Mouse (Mus musculus) neural tube, embryonic 13.5 days (tissue): ENCODE measurements around the gene Papolb. TPM values are rescaled to one million over a fixed set of nuclear protein-coding genes. Genes with fewer than 3 reads are reported as not detected.

Source experiments
- ATAC-seq: fragments of 200-750 bp; cut with Nextera tagmentation; 2 replicates; pipeline ENCODE4 v1.8.0; 2017; ENCODE audit warnings: low read depth, mild to moderate bottlenecking, moderate TSS enrichment, moderate library complexity
- H3K27ac ChIP-seq: fragments of 300-500 bp; sonication (generic); replicated peaks from 2 replicates; pipeline ENCODE4 v1.5.1; 2015; ENCODE audit warnings: moderate library complexity, mild to moderate bottlenecking, inconsistent platforms
- H3K27me3 ChIP-seq: fragments of 300-500 bp; sonication (generic); 2 replicates; pipeline ENCODE4 v1.6.1; 2015; ENCODE audit warnings: mild to moderate bottlenecking, inconsistent platforms
- H3K36me3 ChIP-seq: fragments of 300-500 bp; sonication (generic); 2 replicates; pipeline ENCODE4 v1.6.1; 2015; ENCODE audit warnings: mild to moderate bottlenecking, inconsistent platforms
- H3K4me1 ChIP-seq: fragments of 300-500 bp; sonication (generic); replicated peaks from 2 replicates; pipeline ENCODE4 v1.6.1; 2015; ENCODE audit warnings: inconsistent platforms
- H3K4me2 ChIP-seq: fragments of 300-500 bp; sonication (generic); 2 replicates; pipeline ENCODE4 v1.6.1; 2015; ENCODE audit warnings: inconsistent platforms, mild to moderate bottlenecking, moderate library complexity
- H3K4me3 ChIP-seq: fragments of 300-500 bp; sonication (generic); 2 replicates; pipeline ENCODE4 v1.5.1; 2015; ENCODE audit warnings: mild to moderate bottlenecking, inconsistent platforms
- H3K9ac ChIP-seq: fragments of 300-500 bp; sonication (generic); 2 replicates; pipeline ENCODE4 v1.6.1; 2015; ENCODE audit warnings: moderate library complexity, mild to moderate bottlenecking, inconsistent platforms
- H3K9me3 ChIP-seq: fragments of 300-500 bp; sonication (generic); 2 replicates; pipeline ENCODE4 v1.6.1; 2016; ENCODE audit warnings: inconsistent platforms
- WGBS: fragments of 180-500 bp; shearing (Covaris S2); methylation state at CpG from one replicate; pipeline ENCODE4 v1.1.7; 2015; 5-methylcytosine and 5-hydroxymethylcytosine counted together
- polyA plus RNA-seq: library from polyadenylated mRNA; unstranded; fragments of >200 nt; fragmentation: Nextera tagmentation; extraction: Ambion mirVana; gene quantifications from 2 replicates; pipeline ENCODE4 v1.2.1, GENCODE M21; 2015

Papolb gene
- polyA plus RNA-seq, 1 experiment from 2014 or later: 0.14 TPM

DNA sequence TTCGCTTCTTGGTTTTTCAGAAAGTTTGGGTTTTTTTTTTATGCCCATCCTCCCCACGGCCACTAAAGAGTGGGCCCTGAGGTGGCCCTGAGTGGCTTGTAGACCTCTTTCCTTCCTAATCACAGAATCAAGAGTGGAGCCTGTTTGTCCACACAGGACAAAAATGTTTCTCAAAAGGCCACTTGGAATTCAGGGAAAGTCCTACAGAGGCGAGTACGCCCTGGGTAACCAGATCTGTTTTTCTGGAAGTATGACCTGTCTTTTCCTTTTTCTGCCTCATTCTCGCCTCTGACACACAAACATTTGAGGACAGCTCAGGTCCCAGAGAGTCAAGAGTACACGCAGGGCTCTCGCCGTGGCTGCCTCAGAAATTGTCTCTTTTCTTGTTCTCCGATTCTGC is 19.6 kb upstream of the Papolb start:
- WGBS: 34% methylated on average over 9 of the region's 9 CpGs

DNA sequence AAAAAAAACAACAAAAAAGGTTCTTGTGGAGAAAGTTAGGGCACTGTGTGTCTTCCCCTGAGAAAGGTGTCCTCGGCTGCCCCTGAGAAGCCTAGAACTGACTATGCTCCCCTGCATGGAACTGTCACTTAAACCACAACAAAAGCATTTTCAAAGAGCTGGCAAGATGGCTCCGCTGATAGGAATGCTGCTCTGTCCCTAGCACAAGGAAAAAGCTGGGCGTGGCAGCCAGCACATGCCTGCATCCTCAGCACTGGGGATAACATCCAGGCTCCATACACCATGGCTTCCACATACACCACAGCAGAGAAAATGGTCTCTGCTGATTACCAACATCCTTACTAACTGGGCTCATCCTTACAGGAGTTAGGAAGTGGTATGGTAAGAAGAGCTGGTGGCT is 17.2 kb upstream of the Papolb start:
- H3K36me3 ChIP-seq: peaks cover 10% of the 10 kb centered on the region
- no peak for ATAC-seq
- H3K27ac ChIP-seq: no peak overlapping the region
- 79% methylated on average over 3 of the region's 3 CpGs for WGBS
- no peaks in the 10 kb centered on the region for H3K9me3 ChIP-seq
- H3K9ac ChIP-seq: no peak overlapping the region
- no peak overlapping the region for H3K4me2 ChIP-seq
- H3K27me3 ChIP-seq: no peaks in the 10 kb centered on the region
- peaks cover 27% of the 10 kb centered on the region for H3K4me1 ChIP-seq
- no peak overlapping the region for H3K4me3 ChIP-seq

More for the DNA sequence above, 19.6 kb upstream of the Papolb start:
- no peaks in the 10 kb centered on the region for H3K36me3 ChIP-seq
- H3K4me2 ChIP-seq: peak overlapping the region; percentile 82
- no peaks in the 10 kb centered on the region for H3K27me3 ChIP-seq
- ATAC-seq: no peak
- H3K4me1 ChIP-seq: peaks cover 27% of the 10 kb centered on the region
- H3K4me3 ChIP-seq: peak overlapping the region; percentile 67; the same call in 1 of the 2 replicates
- H3K9ac ChIP-seq: peak overlapping the region; percentile 18; the same call in 1 of the 2 replicates
- no peaks in the 10 kb centered on the region for H3K9me3 ChIP-seq
- 0 out of 2 replicates have a peak overlapping the region, but pooled peaks have one; percentile 2 for H3K27ac ChIP-seq

DNA sequence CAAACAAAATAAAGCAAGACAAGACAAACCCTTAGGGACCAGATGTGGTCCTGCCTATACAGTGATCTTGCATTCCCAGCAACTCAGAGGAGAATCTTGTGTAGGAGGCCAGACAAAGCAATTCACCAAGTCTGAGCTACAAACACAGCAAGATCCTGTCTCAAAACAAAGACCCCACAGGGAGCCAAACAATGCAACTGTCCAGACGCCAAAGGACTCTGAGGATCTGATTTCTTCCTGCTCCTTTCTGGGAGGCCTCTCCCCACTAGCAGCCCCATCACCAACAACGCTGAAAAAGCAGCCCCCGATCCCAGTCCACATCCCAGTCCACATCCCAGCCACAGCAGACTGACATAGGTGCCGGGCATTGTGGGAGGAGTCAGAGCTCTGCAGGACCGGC is 16.5 kb upstream of the Papolb start:
- Histone ChIP-seq H3K4me3 (no peak overlapping the region), H3K9me3 (no peaks in the 10 kb centered on the region), H3K27ac (no peak overlapping the region), H3K9ac (peak overlapping the region; percentile 34; the same call in 1 of the 2 replicates), H3K4me2 (no peak overlapping the region), H3K4me1 (peaks cover 27% of the 10 kb centered on the region), H3K27me3 (no peaks in the 10 kb centered on the region), H3K36me3 (peaks cover 10% of the 10 kb centered on the region)
- WGBS: 7% methylated on average over 5 of the region's 5 CpGs
- ATAC-seq: no peak

DNA sequence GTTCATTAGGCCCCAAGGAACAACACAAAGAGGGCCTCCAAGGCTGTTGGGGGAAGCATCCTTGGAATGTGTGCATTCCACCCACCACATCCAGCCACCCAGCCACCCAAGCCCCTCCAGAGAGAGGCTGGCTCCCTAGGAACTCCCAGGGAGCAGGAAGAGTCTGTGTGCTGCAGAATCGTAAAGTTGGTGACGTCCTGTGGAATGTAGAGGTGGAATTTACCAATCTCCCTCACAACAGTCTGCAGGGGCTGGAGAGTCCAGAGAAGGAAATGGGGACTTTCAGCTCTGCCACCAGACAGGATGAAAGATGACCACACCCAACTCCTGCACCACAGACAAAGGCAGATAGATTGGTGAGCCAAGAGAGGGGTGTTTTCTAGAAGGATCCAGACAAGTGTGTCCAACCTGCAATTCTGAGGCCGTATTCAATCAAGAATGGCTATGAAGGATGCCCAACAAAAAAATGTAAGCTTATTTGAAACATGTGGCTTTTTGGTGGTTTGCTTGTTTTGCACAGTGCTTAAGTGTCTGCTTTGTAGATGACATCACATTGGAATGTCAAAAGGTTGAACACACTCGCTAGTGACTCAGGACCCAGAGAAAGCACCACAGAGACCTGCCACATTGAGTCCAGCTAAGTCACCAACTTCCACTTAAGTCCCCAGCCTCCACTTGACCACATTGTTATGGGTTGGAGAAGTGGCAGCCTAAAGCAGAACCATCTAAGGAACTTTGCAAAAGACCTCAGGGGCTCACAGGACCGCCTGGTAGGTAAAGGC is 15.3 kb upstream of the Papolb start:
- Histone ChIP-seq H3K4me2 (no peak overlapping the region), H3K36me3 (peaks cover 10% of the 10 kb centered on the region), H3K9me3 (no peaks in the 10 kb centered on the region), H3K4me3 (no peak overlapping the region), H3K27me3 (no peaks in the 10 kb centered on the region), H3K27ac (no peak overlapping the region), H3K9ac (no peak overlapping the region), H3K4me1 (peaks cover 19% of the 10 kb centered on the region)
- WGBS: 75% methylated on average over 5 of the region's 5 CpGs
- ATAC-seq: no peak

DNA sequence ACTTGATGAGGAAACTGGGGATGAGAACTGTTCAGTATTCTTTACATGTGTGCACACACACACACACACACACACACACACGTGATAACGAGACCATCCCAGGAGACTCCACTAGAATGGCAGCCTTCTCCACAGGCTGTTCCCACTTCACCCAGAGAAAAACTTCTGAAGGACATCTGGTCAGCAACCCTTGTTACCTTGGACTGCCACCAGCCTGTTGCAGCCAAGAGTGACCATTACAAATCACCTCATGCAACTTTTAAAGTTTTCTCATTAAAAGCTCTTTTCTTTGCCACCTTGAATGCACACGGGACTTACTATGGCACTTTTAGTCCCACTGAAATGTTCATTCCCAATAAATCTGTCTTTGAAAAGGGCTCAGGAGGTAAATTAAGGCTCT is 7.4 kb upstream of the Papolb start:
- H3K4me2 ChIP-seq: no peak overlapping the region
- WGBS: 90% methylated on average over 3 of the region's 3 CpGs
- no peak overlapping the region for H3K4me3 ChIP-seq
- H3K27ac ChIP-seq: no peak overlapping the region
- no peaks in the 10 kb centered on the region for H3K4me1 ChIP-seq
- no peaks in the 10 kb centered on the region for H3K9me3 ChIP-seq
- no peak for ATAC-seq
- no peaks in the 10 kb centered on the region for H3K27me3 ChIP-seq
- H3K9ac ChIP-seq: no peak overlapping the region
- no peaks in the 10 kb centered on the region for H3K36me3 ChIP-seq

DNA sequence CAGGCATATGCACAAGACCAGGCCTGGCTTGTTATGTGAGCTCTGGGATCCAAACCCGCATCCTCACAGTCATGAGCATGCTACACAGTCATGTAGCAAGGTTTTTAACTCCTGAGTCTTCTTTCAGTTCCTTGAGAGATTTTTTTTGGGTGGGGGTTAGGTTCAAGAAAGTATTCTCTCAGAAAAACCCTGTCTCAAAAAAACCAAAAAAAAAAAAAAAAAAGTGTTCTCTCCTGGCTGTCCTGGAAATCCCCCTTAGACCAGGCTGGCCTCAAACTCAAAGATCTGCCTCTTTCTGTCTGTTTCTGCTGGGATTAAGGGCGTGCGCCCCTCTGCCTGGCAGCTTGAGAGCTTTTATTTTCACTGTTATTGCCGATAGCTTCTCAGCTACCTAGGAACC is 5.5 kb upstream of the Papolb start:
- no peak overlapping the region for H3K4me3 ChIP-seq
- 0 out of 2 replicates have a peak, but pooled peaks cover under 1% of the 10 kb centered on the region for H3K36me3 ChIP-seq
- no peaks in the 10 kb centered on the region for H3K4me1 ChIP-seq
- no peak for ATAC-seq
- WGBS: 79% methylated on average over 4 of the region's 4 CpGs
- no peak overlapping the region for H3K27ac ChIP-seq
- no peaks in the 10 kb centered on the region for H3K9me3 ChIP-seq
- H3K27me3 ChIP-seq: peaks cover 7% of the 10 kb centered on the region
- H3K9ac ChIP-seq: no peak overlapping the region
- H3K4me2 ChIP-seq: no peak overlapping the region

DNA sequence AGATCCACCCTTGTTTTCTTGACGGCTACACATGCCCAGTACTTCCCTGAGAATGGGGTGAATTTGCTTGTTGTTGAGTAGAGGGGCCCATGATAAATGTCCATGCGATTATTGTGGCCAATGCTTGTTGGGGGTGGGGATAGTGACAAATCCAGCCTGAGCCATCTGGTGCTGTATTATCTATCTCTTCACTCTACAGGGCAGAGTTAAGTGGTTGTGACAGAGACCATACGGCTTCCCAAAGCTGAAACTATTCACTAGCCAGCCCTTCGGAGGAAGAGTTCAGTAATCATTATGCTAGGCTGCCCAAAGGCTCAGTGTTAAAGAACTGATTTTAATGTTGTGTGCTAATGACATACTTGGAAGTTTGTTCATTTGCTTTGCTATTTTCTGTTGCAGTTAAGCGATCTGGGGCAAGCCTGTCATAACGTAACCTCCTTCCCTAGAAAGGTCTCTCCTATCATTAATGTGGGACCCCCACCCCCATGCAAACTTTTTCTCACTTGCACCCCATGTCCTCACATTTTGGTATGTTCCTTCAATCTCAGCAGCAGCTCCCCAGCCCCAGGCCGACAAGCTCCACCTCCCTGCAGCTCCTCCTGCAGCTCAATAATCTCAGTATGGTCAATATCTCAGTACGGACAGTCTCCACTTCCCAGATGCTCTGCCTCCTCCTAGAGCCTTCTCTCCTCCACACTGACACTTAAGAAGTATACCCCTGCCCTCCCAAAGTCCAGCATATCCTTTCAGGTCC is 5.0 kb downstream of the Papolb start:
- Histone ChIP-seq H3K9me3 (no peaks in the 10 kb centered on the region), H3K27ac (no peak overlapping the region), H3K4me3 (no peak overlapping the region), H3K9ac (no peak overlapping the region), H3K4me2 (no peak overlapping the region), H3K36me3 (peaks cover 4% of the 10 kb centered on the region; the same call in 1 of the 2 replicates), H3K27me3 (peaks cover 20% of the 10 kb centered on the region), H3K4me1 (no peaks in the 10 kb centered on the region)
- WGBS: 75% methylated on average over 8 of the region's 8 CpGs
- ATAC-seq: no peak

DNA sequence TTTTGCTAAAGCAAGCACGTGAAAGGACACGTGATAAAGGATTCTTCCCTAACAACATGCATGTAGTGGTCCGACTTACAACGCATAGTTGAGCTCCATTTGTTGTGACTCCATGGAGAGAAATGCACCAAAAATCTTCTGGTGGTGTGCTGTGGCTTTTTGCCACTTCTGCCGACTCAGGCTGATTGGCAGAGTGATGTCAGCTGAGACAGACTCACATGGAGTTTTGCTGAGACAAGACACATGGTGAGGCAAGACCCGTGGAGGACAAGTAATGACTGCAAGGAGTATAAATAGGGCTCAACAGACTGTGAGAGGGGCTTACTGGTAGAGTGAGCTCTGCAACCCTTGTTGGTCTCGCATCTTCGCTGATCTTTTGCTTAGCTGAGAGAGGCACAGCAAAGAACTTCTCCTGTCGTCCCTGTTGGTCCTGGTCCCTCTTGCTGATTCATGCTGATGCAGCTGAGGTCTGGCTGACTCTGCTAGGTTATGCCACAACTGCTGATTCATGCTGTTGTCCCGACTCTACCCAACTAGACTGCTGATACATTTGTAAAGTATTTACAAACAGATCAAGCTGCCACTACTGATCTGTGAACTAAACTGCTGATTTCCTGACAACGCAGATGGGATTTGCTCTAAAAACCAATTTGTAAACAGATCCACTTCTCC is 8.5 kb downstream of the Papolb start:
- no peak for ATAC-seq
- Histone ChIP-seq H3K4me2 (no peak overlapping the region), H3K4me1 (0 out of 2 replicates have a peak, but pooled peaks cover 7% of the 10 kb centered on the region), H3K27me3 (no peaks in the 10 kb centered on the region), H3K27ac (no peak overlapping the region), H3K9ac (no peak overlapping the region), H3K4me3 (no peak overlapping the region), H3K36me3 (0 out of 2 replicates have a peak, but pooled peaks cover 3% of the 10 kb centered on the region), H3K9me3 (no peaks in the 10 kb centered on the region)
- WGBS: 89% methylated on average over 11 of the region's 11 CpGs

DNA sequence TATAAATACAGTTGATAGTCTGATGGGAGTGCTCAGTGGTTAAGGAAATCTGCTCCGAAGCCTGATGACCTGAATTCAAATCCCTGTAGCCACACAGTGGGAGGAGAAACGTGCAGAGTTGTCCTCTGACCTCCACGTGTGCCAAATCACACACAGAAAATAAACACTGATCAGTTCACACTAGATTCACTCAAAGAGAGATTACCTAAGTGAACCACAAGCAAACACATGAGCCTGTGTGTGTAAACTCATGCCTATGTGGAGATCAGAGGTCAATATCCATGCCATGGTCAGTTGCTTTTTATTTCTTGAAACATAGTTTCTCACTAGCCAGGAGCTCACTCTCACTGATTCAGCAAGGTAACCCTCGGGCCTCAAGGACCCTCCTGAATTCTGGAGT is 9.5 kb downstream of the Papolb start:
- 0 out of 2 replicates have a peak, but pooled peaks cover 3% of the 10 kb centered on the region for H3K36me3 ChIP-seq
- 0 out of 2 replicates have a peak, but pooled peaks cover 7% of the 10 kb centered on the region for H3K4me1 ChIP-seq
- H3K4me3 ChIP-seq: no peak overlapping the region
- no peaks in the 10 kb centered on the region for H3K9me3 ChIP-seq
- no peak overlapping the region for H3K9ac ChIP-seq
- H3K4me2 ChIP-seq: no peak overlapping the region
- no peak overlapping the region for H3K27ac ChIP-seq
- 87% methylated on average over 4 of the region's 4 CpGs for WGBS
- no peaks in the 10 kb centered on the region for H3K27me3 ChIP-seq
- no peak for ATAC-seq

DNA sequence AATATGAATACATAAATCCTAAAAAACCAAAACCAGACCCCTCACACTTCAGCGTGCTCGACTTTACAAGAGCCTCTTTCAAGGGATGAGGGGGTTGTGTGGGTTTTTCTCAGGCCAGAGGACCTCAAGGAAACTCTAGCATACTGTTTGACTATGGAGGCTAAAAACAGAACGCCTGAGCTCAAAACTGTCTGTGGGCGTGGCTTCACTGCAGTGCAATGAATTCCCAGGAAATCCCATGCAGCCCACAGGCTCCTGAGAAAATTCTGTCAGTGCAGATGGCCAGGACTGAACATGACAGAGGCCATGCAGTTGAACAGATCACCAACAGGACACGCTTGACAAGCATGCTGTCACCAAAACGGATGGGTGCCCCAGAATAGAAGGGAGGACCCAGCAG is 10.9 kb downstream of the Papolb start:
- Histone ChIP-seq H3K36me3 (0 out of 2 replicates have a peak, but pooled peaks cover 3% of the 10 kb centered on the region), H3K4me3 (no peak overlapping the region), H3K9ac (no peak overlapping the region), H3K4me1 (0 out of 2 replicates have a peak, but pooled peaks cover 7% of the 10 kb centered on the region), H3K4me2 (no peak overlapping the region), H3K9me3 (no peaks in the 10 kb centered on the region), H3K27me3 (no peaks in the 10 kb centered on the region), H3K27ac (no peak overlapping the region)
- no peak for ATAC-seq
- WGBS: 71% methylated on average over 6 of the region's 6 CpGs

DNA sequence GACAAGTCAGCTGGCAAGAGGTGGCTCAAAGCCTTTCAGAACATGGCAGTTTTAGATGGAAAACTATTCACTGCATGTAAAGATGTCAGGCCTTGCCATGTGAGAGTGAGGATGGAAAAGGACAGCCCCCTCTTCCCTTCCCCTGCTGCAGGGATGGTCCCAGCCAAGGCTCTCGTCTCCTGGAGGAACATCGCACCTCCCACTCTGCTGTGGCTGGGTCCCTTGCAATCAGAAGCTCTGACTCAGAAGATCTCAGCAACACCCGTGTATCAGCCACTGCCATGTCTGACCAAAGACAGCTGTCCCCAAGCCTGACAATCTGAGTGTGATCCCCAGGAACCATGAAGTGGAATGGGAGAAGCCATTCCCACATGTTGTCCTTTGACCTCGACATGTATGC is 17.8 kb downstream of the Papolb start:
- no peaks in the 10 kb centered on the region for H3K27me3 ChIP-seq
- H3K27ac ChIP-seq: no peak overlapping the region
- no peak for ATAC-seq
- no peak overlapping the region for H3K9ac ChIP-seq
- H3K4me3 ChIP-seq: no peak overlapping the region
- H3K36me3 ChIP-seq: no peaks in the 10 kb centered on the region
- WGBS: 83% methylated on average over 4 of the region's 4 CpGs
- no peaks in the 10 kb centered on the region for H3K9me3 ChIP-seq
- H3K4me2 ChIP-seq: no peak overlapping the region
- H3K4me1 ChIP-seq: peaks cover 32% of the 10 kb centered on the region

DNA sequence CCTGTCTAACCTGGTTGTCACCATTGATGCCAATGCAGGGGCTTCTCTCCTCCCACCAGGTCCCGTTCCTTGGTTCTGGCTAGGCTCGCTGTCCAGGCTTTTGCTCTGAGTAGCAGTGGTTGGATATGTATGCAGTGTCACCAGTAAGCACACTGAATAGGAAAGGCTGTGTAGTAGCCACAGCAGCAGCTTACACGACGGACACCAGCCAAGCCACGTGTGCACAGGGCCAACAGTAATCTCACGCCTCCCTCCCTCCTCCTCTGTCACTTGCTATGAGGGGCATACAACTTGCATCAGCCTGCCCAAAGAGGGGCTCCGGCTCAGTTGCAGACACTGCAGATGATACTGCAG is 19.8 kb downstream of the Papolb start:
- no peak overlapping the region for H3K4me2 ChIP-seq
- peak overlapping the region; percentile 70 for H3K9ac ChIP-seq
- H3K4me3 ChIP-seq: no peak overlapping the region
- no peaks in the 10 kb centered on the region for H3K9me3 ChIP-seq
- H3K36me3 ChIP-seq: peaks cover 10% of the 10 kb centered on the region; the same call in 1 of the 2 replicates
- peak overlapping the region; percentile 90 for H3K27ac ChIP-seq
- 65% methylated on average over 7 of the region's 7 CpGs for WGBS
- peaks cover 26% of the 10 kb centered on the region for H3K4me1 ChIP-seq
- no peaks in the 10 kb centered on the region for H3K27me3 ChIP-seq
- peak; percentile 57; the same call in 1 of the 2 replicates for ATAC-seq
